Mouse (Mus musculus): ENCODE results near the gene Fam71f1. TPM values are rescaled to one million over a fixed set of nuclear protein-coding genes. Genes with fewer than 3 reads are reported as not detected.
A peak's percentile ranks its signal among the peaks of the same experiment; 100 is the strongest.

The Fam71f1 gene
- not detected for total RNA-seq (2021)
- long read RNA-seq, result 0 reads

- no peak for DNase-seq (ENCODE audit: low spot score in 2 of 2)
These were observed at the start of gene Fam71f1 for GRCm38 (mm10) chr6:29318879-29319278. Fam71f1 (plus strand) TSS chr6:29319140.

- no peak for DNase-seq (ENCODE audit: low spot score in 2 of 2)
These were observed 48.0 kb upstream of the Fam71f1 start for GRCm38 (mm10) chr6:29270961-29271360.

- DNase-seq (ENCODE audit: low spot score in 2 of 2), result peak; percentile 82 to 89
These were observed 46.4 kb upstream of the Fam71f1 start, which contains the start of gene Hilpda for GRCm38 (mm10) chr6:29272312-29273072. Hilpda (plus strand) TSS chr6:29272488.

GRCm38 (mm10) chr6:29276746-29277145 is 42.2 kb upstream of the Fam71f1 start:
- no peak for DNase-seq (ENCODE audit: low spot score in 2 of 2)

GRCm38 (mm10) chr6:29278513-29279267 is 40.2 kb upstream of the Fam71f1 start:
- DNase-seq (ENCODE audit: low spot score in 2 of 2), result peak; percentile 50 to 63

- no peak for DNase-seq (ENCODE audit: low spot score in 2 of 2)
These were observed 39.6 kb upstream of the Fam71f1 start, which contains the start of gene Fam71f2 for GRCm38 (mm10) chr6:29279293-29279692. Fam71f2 (plus strand) TSS chr6:29279593.

GRCm38 (mm10) chr6:29280671-29281070 is 38.3 kb upstream of the Fam71f1 start:
- DNase-seq (ENCODE audit: low spot score in 2 of 2), result no peak

- no peak for DNase-seq (ENCODE audit: low spot score in 2 of 2)
These were observed 32.1 kb upstream of the Fam71f1 start for GRCm38 (mm10) chr6:29286870-29287269.

- DNase-seq (ENCODE audit: low spot score in 2 of 2), result no peak
These were observed 31.5 kb upstream of the Fam71f1 start for GRCm38 (mm10) chr6:29287481-29287880.

GRCm38 (mm10) chr6:29287944-29288343 is 31.0 kb upstream of the Fam71f1 start:
- no peak for DNase-seq (ENCODE audit: low spot score in 2 of 2)

GRCm38 (mm10) chr6:29288651-29289050 is 30.3 kb upstream of the Fam71f1 start:
- no peak for DNase-seq (ENCODE audit: low spot score in 2 of 2)

- no peak for DNase-seq (ENCODE audit: low spot score in 2 of 2)
These were observed 19.8 kb upstream of the Fam71f1 start for GRCm38 (mm10) chr6:29299112-29299511.

GRCm38 (mm10) chr6:29303251-29303650 is 15.7 kb upstream of the Fam71f1 start:
- no peak for DNase-seq (ENCODE audit: low spot score in 2 of 2)

GRCm38 (mm10) chr6:29303726-29304125 is 15.2 kb upstream of the Fam71f1 start:
- no peak for DNase-seq (ENCODE audit: low spot score in 2 of 2)

GRCm38 (mm10) chr6:29305462-29305861 is 13.5 kb upstream of the Fam71f1 start:
- no peak for DNase-seq (ENCODE audit: low spot score in 2 of 2)

GRCm38 (mm10) chr6:29308846-29309605 is 9.9 kb upstream of the Fam71f1 start:
- DNase-seq (ENCODE audit: low spot score in 2 of 2), result no peak

- DNase-seq (ENCODE audit: low spot score in 2 of 2), result no peak
These were observed 5.2 kb upstream of the Fam71f1 start for GRCm38 (mm10) chr6:29313690-29314202.

- DNase-seq (ENCODE audit: low spot score in 2 of 2), result no peak
These were observed 1.7 kb upstream of the Fam71f1 start for GRCm38 (mm10) chr6:29317286-29317685.

GRCm38 (mm10) chr6:29317941-29318340 is 999 bp upstream of the Fam71f1 start:
- DNase-seq (ENCODE audit: low spot score in 2 of 2), result no peak

- no peak for DNase-seq (ENCODE audit: low spot score in 2 of 2)
These were observed 2.6 kb downstream of the Fam71f1 start for GRCm38 (mm10) chr6:29321586-29321985.

GRCm38 (mm10) chr6:29322147-29322546 is 3.2 kb downstream of the Fam71f1 start:
- DNase-seq (ENCODE audit: low spot score in 2 of 2), result no peak
